ENCODE assay signal across 9 mouse cellular contexts in the genomic region with DNA sequence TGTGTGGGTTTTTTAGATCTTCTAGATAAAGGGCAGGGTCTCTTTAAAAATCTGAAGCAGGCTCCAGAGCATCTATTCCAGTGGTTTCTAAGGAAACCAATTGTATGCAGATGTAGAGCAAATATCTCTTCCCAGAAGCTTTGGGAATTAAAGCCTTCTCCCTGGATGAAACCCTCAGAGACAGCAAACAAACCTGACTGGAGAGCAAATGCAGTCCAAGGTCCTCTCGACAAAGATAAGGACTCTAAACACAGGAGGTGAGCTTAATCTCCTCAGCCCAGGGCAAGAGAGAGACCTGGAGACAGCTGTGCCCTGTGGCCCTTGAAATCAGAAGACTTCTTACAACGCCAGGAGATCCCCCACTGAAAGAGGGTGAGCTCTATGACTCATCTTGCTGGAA. TPM values are rescaled to one million over a fixed set of nuclear protein-coding genes. Genes with fewer than 3 reads are reported as not detected.
DNase-seq lines count a peak whose midpoint lies in the region; ATAC-seq and TF ChIP-seq lines count a peak whose summit lies in the region.
"Had no signal": no experiment of that assay in that cellular context is flagged by ENCODE, and none has a peak within 500 bp of the region (broad histone marks: within the 10 kb centered on the region; RNA-seq: fewer than 3 reads in every experiment).

No protein-coding gene starts in this region.

- H3K4me3 ChIP-seq in G1E (ENCODE audit: low read depth, low read length), result no peak overlapping the region
- H3K4me3 ChIP-seq in intestine, postnatal 0 days (ENCODE audit: low read depth, low read length), result no peak overlapping the region
- no peak overlapping the region for H3K4me3 ChIP-seq in midbrain, embryonic 16.5 days (ENCODE audit: low read depth, low read length)

- H3K27ac ChIP-seq in intestine, postnatal 0 days (ENCODE audit: low read depth, low read length), result peak overlapping the region; percentile 62; the same call in 1 of the 2 replicates
- peak overlapping the region; percentile 30 for H3K27ac ChIP-seq in midbrain, embryonic 16.5 days (ENCODE audit: low read length)

- DNase-seq in G1E (ENCODE audit: low spot score), result no peak
- peak; percentile 52 for DNase-seq in c-Kit-positive CD71-positive TER-119-negative erythroid progenitor cells, embryonic 14.5 days (ENCODE audit: low read depth)
- no peak for DNase-seq in cerebellum, adult 11-12 months
- no peak for DNase-seq in lung, postnatal 36 days
- DNase-seq in thymus, postnatal 14 days, result no peak
- DNase-seq: kidney, adult 11 months; lung, adult 2 months had no signal

- peak; percentile 31; the same call in 1 of the 2 replicates for ATAC-seq in G1E (ENCODE audit: extremely low read depth, insufficient number of reproducible peaks, low FRiP score, poor library complexity, severe bottlenecking)
- ATAC-seq in intestine, postnatal 0 days, result peak; percentile 82
- ATAC-seq in midbrain, embryonic 16.5 days, result no peak

- no peaks in the 10 kb centered on the region for H3K9me3 ChIP-seq in G1E (replicated peaks)
- H3K9me3 ChIP-seq in intestine, postnatal 0 days (ENCODE audit: control insufficient read depth), result no peaks in the 10 kb centered on the region
- H3K9me3 ChIP-seq in midbrain, embryonic 16.5 days (replicated peaks; ENCODE audit: control insufficient read depth, low read length, poor library complexity, severe bottlenecking), result no peaks in the 10 kb centered on the region

- WGBS in intestine, postnatal 0 days, result 8% methylated on average over 2 of the region's 2 CpGs
- 6% methylated on average over 2 of the region's 2 CpGs for WGBS in midbrain, embryonic 16.5 days

- no peak for TF ChIP-seq CTCF in G1E (IDR thresholded peaks at IDR 0.05; ENCODE audit: low read depth, low read length)
- TF ChIP-seq CTCF in intestine, postnatal 0 days (IDR thresholded peaks at IDR 0.05; ENCODE audit: low read depth), result no peak

- H3K36me3 ChIP-seq in G1E (replicated peaks), result peaks cover 69% of the 10 kb centered on the region
- H3K36me3 ChIP-seq in intestine, postnatal 0 days (ENCODE audit: control insufficient read depth, insufficient read depth), result no peaks in the 10 kb centered on the region
- no peaks in the 10 kb centered on the region for H3K36me3 ChIP-seq in midbrain, embryonic 16.5 days (ENCODE audit: control insufficient read depth, insufficient read depth, low read length)

- H3K27me3 ChIP-seq in G1E (ENCODE audit: insufficient read depth, low read length), result no peaks in the 10 kb centered on the region
- no peaks in the 10 kb centered on the region for H3K27me3 ChIP-seq in intestine, postnatal 0 days (replicated peaks; ENCODE audit: control insufficient read depth, insufficient read depth, low read length)
- H3K27me3 ChIP-seq in midbrain, embryonic 16.5 days (ENCODE audit: control insufficient read depth, insufficient read depth, low read depth, low read length), result no peaks in the 10 kb centered on the region

- peaks cover 32% of the 10 kb centered on the region for H3K4me1 ChIP-seq in G1E (ENCODE audit: insufficient read depth, low read depth, low read length)
- H3K4me1 ChIP-seq in intestine, postnatal 0 days (replicated peaks; ENCODE audit: control insufficient read depth, insufficient read depth, low read length), result peaks cover 24% of the 10 kb centered on the region; the same call in 1 of the 2 replicates
- peaks cover 53% of the 10 kb centered on the region for H3K4me1 ChIP-seq in midbrain, embryonic 16.5 days (ENCODE audit: control insufficient read depth, insufficient read depth, low read length)

- peak overlapping the region; percentile 37 for H3K4me2 ChIP-seq in intestine, postnatal 0 days (replicated peaks; ENCODE audit: low read depth)
- H3K4me2 ChIP-seq in midbrain, embryonic 16.5 days (ENCODE audit: low read length), result no peak overlapping the region

- no peak overlapping the region for H3K9ac ChIP-seq in intestine, postnatal 0 days (ENCODE audit: low read depth, low read length)
- H3K9ac ChIP-seq in midbrain, embryonic 16.5 days (ENCODE audit: low read depth, low read length), result no peak overlapping the region

RNA-seq across cellular contexts. Expression of a gene that starts 17.4 kb away (rescaled TPM):
- total RNA-seq in G1E (2014; fragmentation: Nextera tagmentation) (53.7 and 59.0 TPM in 2 replicates), G1E (2017) (7.0 and 9.6 TPM in 2 replicates)
- polyA plus RNA-seq in G1E (2012), result 45.3 and 49.2 TPM in 2 replicates
- polyA plus RNA-seq in intestine, postnatal 0 days (2015; fragmentation: Nextera tagmentation; extraction: Ambion mirVana), result 3.5 and 3.6 TPM in 2 replicates
- 8.2 and 9.3 TPM in 2 replicates for polyA plus RNA-seq in midbrain, embryonic 16.5 days (2015; fragmentation: Nextera tagmentation; extraction: Ambion mirVana)
